Mouse (Mus musculus) intestine, embryonic 14.5 days (tissue): Measurements from ENCODE around the gene Gpr107. TPM values are rescaled to one million over a fixed set of nuclear protein-coding genes. Genes with fewer than 3 reads are reported as not detected.
A peak's percentile ranks its signal among the peaks of the same experiment; 100 is the strongest.

Experiments used
- ATAC-seq: fragments of 200-750 bp; cut with Nextera tagmentation; replicated peaks from 2 replicates; pipeline ENCODE4 v1.8.0; 2017; ENCODE audit warnings: low read depth, moderate number of reproducible peaks, moderate TSS enrichment, moderate library complexity; ENCODE audit not compliant: low FRiP score, low TSS enrichment
- DNase-seq: peaks from one replicate; pipeline ENCODE4 v3.0.0-alpha.2; 2018; ENCODE audit warnings: low spot score
- H3K27ac ChIP-seq: fragments of 300-500 bp; sonication (generic); 2 replicates; pipeline ENCODE4 v1.5.1; 2014; ENCODE audit warnings: low read depth, mild to moderate bottlenecking, control low read depth
- H3K27me3 ChIP-seq: fragments of 300-500 bp; sonication (generic); replicated peaks from 2 replicates; pipeline ENCODE4 v1.6.1; 2014; ENCODE audit warnings: low read length, control low read depth; ENCODE audit not compliant: control insufficient read depth, insufficient read depth
- H3K36me3 ChIP-seq: fragments of 300-500 bp; sonication (generic); 2 replicates; pipeline ENCODE4 v1.6.1; 2014; ENCODE audit warnings: low read length, control low read depth; ENCODE audit not compliant: control insufficient read depth, insufficient read depth
- H3K4me1 ChIP-seq: fragments of 300-500 bp; sonication (generic); replicated peaks from 2 replicates; pipeline ENCODE4 v1.6.1; 2014; ENCODE audit warnings: low read length, control low read depth, mixed read lengths; ENCODE audit not compliant: control insufficient read depth, insufficient read depth
- H3K4me2 ChIP-seq: fragments of 300-500 bp; sonication (generic); 2 replicates; pipeline ENCODE4 v1.6.1; 2014; ENCODE audit warnings: low read length
- H3K4me3 ChIP-seq: fragments of 300-500 bp; sonication (generic); 2 replicates; pipeline ENCODE4 v1.5.1; 2014; ENCODE audit warnings: low read depth, low read length, control low read depth, mixed read lengths
- H3K9ac ChIP-seq: fragments of 300-500 bp; sonication (generic); 2 replicates; pipeline ENCODE4 v1.6.1; 2014; ENCODE audit warnings: mild to moderate bottlenecking, low read length
- H3K9me3 ChIP-seq: fragments of 300-500 bp; sonication (generic); 2 replicates; pipeline ENCODE4 v1.6.1; 2016; ENCODE audit warnings: low read length, control low read depth; ENCODE audit not compliant: control insufficient read depth
- WGBS: fragments of 180-500 bp; shearing (Covaris S2); extraction: QIAGEN DNeasy Blood & Tissue Kit; methylation state at CpG from one replicate; pipeline ENCODE4 v1.1.7; 2014; 5-methylcytosine and 5-hydroxymethylcytosine counted together
- polyA plus RNA-seq: library from polyadenylated mRNA; unstranded; fragments of >200 nt; fragmentation: Nextera tagmentation; extraction: Ambion mirVana; gene quantifications from 2 replicates; pipeline ENCODE4 v1.2.1, GENCODE M21; 2014

Gene Gpr107
- polyA plus RNA-seq, 1 experiment from 2014 or later = 26.9 TPM

GRCm38 (mm10) chr2:31123493-31123892, 28.6 kb upstream of the Gpr107 start:
- H3K27ac ChIP-seq = no peak overlapping the region
- no peaks in the 10 kb centered on the region for H3K27me3 ChIP-seq
- 87% methylated on average over 5 of the region's 5 CpGs for WGBS
- no peaks in the 10 kb centered on the region for H3K36me3 ChIP-seq
- no peak overlapping the region for H3K9ac ChIP-seq
- peaks cover 24% of the 10 kb centered on the region for H3K4me1 ChIP-seq
- DNase-seq (no peak), ATAC-seq (no peak)
- no peak overlapping the region for H3K4me3 ChIP-seq
- no peaks in the 10 kb centered on the region for H3K9me3 ChIP-seq
- H3K4me2 ChIP-seq = no peak overlapping the region

GRCm38 (mm10) chr2:31124694-31125093, 27.4 kb upstream of the Gpr107 start:
- H3K9ac ChIP-seq = no peak overlapping the region
- DNase-seq = no peak
- H3K27me3 ChIP-seq = no peaks in the 10 kb centered on the region
- no peak overlapping the region for H3K4me2 ChIP-seq
- no peak for ATAC-seq
- no peaks in the 10 kb centered on the region for H3K36me3 ChIP-seq
- H3K27ac ChIP-seq = peak overlapping the region; percentile 17; the same call in 1 of the 2 replicates
- WGBS = 8% methylated on average over 2 of the region's 2 CpGs
- no peak overlapping the region for H3K4me3 ChIP-seq
- peaks cover 25% of the 10 kb centered on the region for H3K4me1 ChIP-seq
- no peaks in the 10 kb centered on the region for H3K9me3 ChIP-seq

- no peak for DNase-seq
- Histone ChIP-seq H3K4me1 (peaks cover 29% of the 10 kb centered on the region), H3K9ac (no peak overlapping the region), H3K36me3 (no peaks in the 10 kb centered on the region), H3K4me3 (no peak overlapping the region), H3K27ac (peak overlapping the region; percentile 33; the same call in 1 of the 2 replicates), H3K9me3 (no peaks in the 10 kb centered on the region), H3K4me2 (no peak overlapping the region; the same call in 1 of the 2 replicates), H3K27me3 (no peaks in the 10 kb centered on the region)
- ATAC-seq = no peak
- 54% methylated on average over 7 of the region's 7 CpGs for WGBS
Observed at GRCm38 (mm10) chr2:31125156-31125555, 27.0 kb upstream of the Gpr107 start.

- ATAC-seq (no peak), DNase-seq (no peak)
- WGBS = 91% methylated on average over 9 of the region's 9 CpGs
- no peak overlapping the region for H3K4me2 ChIP-seq
- H3K9ac ChIP-seq = no peak overlapping the region
- H3K9me3 ChIP-seq = no peaks in the 10 kb centered on the region
- no peaks in the 10 kb centered on the region for H3K27me3 ChIP-seq
- no peak overlapping the region for H3K27ac ChIP-seq
- peaks cover 38% of the 10 kb centered on the region for H3K4me1 ChIP-seq
- no peaks in the 10 kb centered on the region for H3K36me3 ChIP-seq
- no peak overlapping the region for H3K4me3 ChIP-seq
Observed at GRCm38 (mm10) chr2:31126048-31126447, 26.1 kb upstream of the Gpr107 start.

- Histone ChIP-seq H3K9me3 (no peaks in the 10 kb centered on the region), H3K9ac (no peak overlapping the region), H3K4me3 (no peak overlapping the region), H3K27ac (peak overlapping the region; percentile 22; the same call in 1 of the 2 replicates), H3K27me3 (no peaks in the 10 kb centered on the region), H3K4me2 (peak overlapping the region; percentile 22; the same call in 1 of the 2 replicates), H3K36me3 (no peaks in the 10 kb centered on the region), H3K4me1 (peaks cover 50% of the 10 kb centered on the region)
- DNase-seq (no peak), ATAC-seq (no peak)
- 46% methylated on average over 7 of the region's 7 CpGs for WGBS
Observed at GRCm38 (mm10) chr2:31127219-31127618, 24.9 kb upstream of the Gpr107 start.

GRCm38 (mm10) chr2:31127899-31128298, 24.2 kb upstream of the Gpr107 start:
- H3K9me3 ChIP-seq = no peaks in the 10 kb centered on the region
- H3K9ac ChIP-seq = no peak overlapping the region
- H3K27ac ChIP-seq = no peak overlapping the region
- H3K4me1 ChIP-seq = peaks cover 57% of the 10 kb centered on the region
- ATAC-seq (no peak), DNase-seq (no peak)
- no peaks in the 10 kb centered on the region for H3K36me3 ChIP-seq
- WGBS = 67% methylated on average over 4 of the region's 4 CpGs
- H3K27me3 ChIP-seq = no peaks in the 10 kb centered on the region
- no peak overlapping the region for H3K4me3 ChIP-seq
- H3K4me2 ChIP-seq = no peak overlapping the region

GRCm38 (mm10) chr2:31129742-31130518, 22.2 kb upstream of the Gpr107 start:
- Histone ChIP-seq H3K36me3 (no peaks in the 10 kb centered on the region), H3K27ac (no peak overlapping the region), H3K9ac (no peak overlapping the region), H3K4me1 (peaks cover 60% of the 10 kb centered on the region), H3K4me3 (no peak overlapping the region), H3K4me2 (no peak overlapping the region), H3K27me3 (no peaks in the 10 kb centered on the region), H3K9me3 (no peaks in the 10 kb centered on the region)
- WGBS = 66% methylated on average over 14 of the region's 14 CpGs
- DNase-seq (no peak), ATAC-seq (no peak)

GRCm38 (mm10) chr2:31130815-31131299, 21.3 kb upstream of the Gpr107 start:
- Histone ChIP-seq H3K9me3 (no peaks in the 10 kb centered on the region), H3K9ac (no peak overlapping the region), H3K36me3 (no peaks in the 10 kb centered on the region), H3K4me3 (no peak overlapping the region), H3K4me2 (no peak overlapping the region), H3K27ac (peak overlapping the region; percentile 6), H3K27me3 (no peaks in the 10 kb centered on the region), H3K4me1 (peaks cover 60% of the 10 kb centered on the region)
- DNase-seq (no peak), ATAC-seq (no peak)
- WGBS = 57% methylated on average over 8 of the region's 8 CpGs

- H3K36me3 ChIP-seq = no peaks in the 10 kb centered on the region
- no peak for ATAC-seq
- 51% methylated on average over 8 of the region's 8 CpGs for WGBS
- H3K4me3 ChIP-seq = no peak overlapping the region
- H3K4me2 ChIP-seq = no peak overlapping the region
- H3K27me3 ChIP-seq = no peaks in the 10 kb centered on the region
- no peak for DNase-seq
- no peaks in the 10 kb centered on the region for H3K9me3 ChIP-seq
- no peak overlapping the region for H3K9ac ChIP-seq
- peak overlapping the region; percentile 38; the same call in 1 of the 2 replicates for H3K27ac ChIP-seq
- peaks cover 43% of the 10 kb centered on the region for H3K4me1 ChIP-seq
Observed at GRCm38 (mm10) chr2:31132682-31133081, 19.4 kb upstream of the Gpr107 start.
